Mouse (Mus musculus) heart, adult 2 months (tissue): ENCODE data around the gene 1810062G17Rik. TPM values are rescaled to one million over a fixed set of nuclear protein-coding genes. Genes with fewer than 3 reads are reported as not detected.

ENCODE experiments used
- DNase-seq, 2 experiments: peaks; one replicate each; pipeline ENCODE4 v3.0.0; 2021
- H3K27ac ChIP-seq: fragments of 200-600 bp; 2 replicates; pipeline ENCODE4 v1.8.1; 2022
- H3K27me3 ChIP-seq: fragments of 200-500 bp; 2 replicates; pipeline ENCODE4 v1.6.1; 2012; ENCODE audit warnings: mild to moderate bottlenecking, low read length, inconsistent platforms, mixed read lengths; ENCODE audit not compliant: control insufficient read depth, insufficient read depth
- H3K36me3 ChIP-seq: fragments of 200-500 bp; 2 replicates; pipeline ENCODE4 v1.6.1; 2012; ENCODE audit warnings: low read length, inconsistent platforms; ENCODE audit not compliant: control insufficient read depth, insufficient read depth
- H3K4me1 ChIP-seq: fragments of 200-500 bp; 2 replicates; pipeline ENCODE4 v1.6.1; 2011; ENCODE audit warnings: low read length; ENCODE audit not compliant: control insufficient read depth, insufficient read depth
- H3K4me3 ChIP-seq: fragments of 200-600 bp; 2 replicates; pipeline ENCODE4 v1.8.1; 2022
- H3K79me2 ChIP-seq: fragments of 200-500 bp; replicated peaks from 2 replicates; pipeline ENCODE4 v1.6.1; 2012; ENCODE audit warnings: mild to moderate bottlenecking, inconsistent platforms, low read length, moderate library complexity, mixed read lengths; ENCODE audit not compliant: control insufficient read depth, insufficient read depth
- H3K9ac ChIP-seq: fragments of 200-500 bp; 2 replicates; pipeline ENCODE4 v1.6.1; 2012; ENCODE audit warnings: low read depth, mild to moderate bottlenecking, control low read depth, inconsistent platforms, low read length, mixed read lengths
- CTCF ChIP-seq: fragments of 200-600 bp; IDR thresholded peaks from 2 replicates; pipeline ENCODE4 v1.8.1; 2022; ENCODE audit warnings: antibody characterized with exemption, mild to moderate bottlenecking, moderate library complexity
- EP300 ChIP-seq: fragments of 200-500 bp; IDR thresholded peaks from 2 replicates; pipeline ENCODE4 v1.6.1; 2011; ENCODE audit warnings: low read depth, low read length, control low read depth; ENCODE audit not compliant: insufficient read depth
- POLR2A ChIP-seq: fragments of 200-500 bp; IDR thresholded peaks from 2 replicates; pipeline ENCODE4 v1.6.1; 2011; ENCODE audit warnings: mild to moderate bottlenecking, low read depth, low read length, control low read depth; ENCODE audit not compliant: insufficient read depth
- WGBS: fragments of 180-500 bp; shearing (Covaris S2); methylation state at CpG from one replicate; pipeline ENCODE4 v1.1.7; 2018; 5-methylcytosine and 5-hydroxymethylcytosine counted together
- intact Hi-C: fragments of 180-260 bp; cut with DNase I; formaldehyde crosslinking; loops from one replicate; pipeline ENCODE4 v1.15.1; 2025
- polyA plus RNA-seq: library from polyadenylated mRNA; depleted of rRNA; stranded (reverse); fragments of >200 nt; gene quantifications from 2 replicates; pipeline ENCODE4 v1.2.3, GENCODE M21; 2012
- total RNA-seq, 2 experiments: library from RNA; stranded (reverse); gene quantifications; 2 replicates each; pipeline ENCODE4 v1.2.3; 2021

1810062G17Rik gene
- total and polyA plus RNA-seq, 3 experiments: 0.96 TPM; not detected in 2

DNA sequence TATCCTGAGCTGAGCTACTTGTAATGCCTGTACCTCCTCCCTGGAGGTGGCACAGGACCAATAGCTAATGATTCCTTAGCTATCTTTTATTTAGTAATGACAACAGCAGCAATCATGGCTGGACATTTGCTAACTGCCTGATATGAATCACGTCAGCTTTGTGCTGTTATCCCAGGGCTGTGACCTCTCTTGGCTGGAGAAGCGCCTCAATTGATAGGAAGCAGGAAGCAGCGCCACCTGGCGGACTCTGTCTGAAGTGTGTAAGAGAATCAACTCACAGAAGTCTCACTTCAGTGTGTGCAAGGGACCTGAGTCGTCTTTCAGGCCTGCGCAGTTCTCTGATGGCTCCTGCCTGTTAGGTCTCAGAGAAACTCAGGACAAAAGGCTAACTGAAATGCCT, 19.7 kb downstream of the 1810062G17Rik start:
- Histone ChIP-seq H3K36me3 (no peaks in the 10 kb centered on the region), H3K4me1 (peaks cover 1% of the 10 kb centered on the region; the same call in 1 of the 2 replicates), H3K27me3 (no peaks in the 10 kb centered on the region), H3K4me3 (peak overlapping the region; percentile 42), H3K79me2 (no peaks in the 10 kb centered on the region), H3K27ac (peak overlapping the region; percentile 15; the same call in 1 of the 2 replicates), H3K9ac (peak overlapping the region; percentile 9; the same call in 1 of the 2 replicates)
- TF ChIP-seq POLR2A (no peak), EP300 (peak; percentile 85), CTCF (peak; percentile 100)
- peak; percentile 87 to 92 for DNase-seq
- intact Hi-C loops: loop anchor here (1.0 kb wide), 4 partner anchors 19 to 314 kb away; no protein-coding TSS in a partner anchor
- WGBS: 4% methylated on average over 6 of the region's 6 CpGs

DNA sequence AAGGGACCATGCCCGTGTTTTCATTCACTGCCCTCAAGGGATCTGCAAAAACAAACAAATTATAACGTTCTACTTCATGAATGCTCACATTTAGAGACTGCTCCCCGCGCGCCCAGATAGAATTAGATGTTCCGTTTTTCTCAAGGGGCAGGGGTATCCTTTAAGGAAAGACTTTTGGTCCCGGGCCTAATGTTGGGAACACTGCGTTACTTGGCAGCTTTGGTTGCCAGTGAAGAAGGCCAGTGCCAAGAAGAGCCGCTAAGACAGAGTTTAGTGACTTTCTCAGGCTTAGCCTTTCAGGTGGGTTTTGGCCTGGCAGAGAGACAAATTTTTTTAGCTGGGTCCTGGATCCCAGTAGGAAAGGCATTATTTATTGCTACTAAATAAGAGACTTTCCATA, 20.5 kb downstream of the 1810062G17Rik start:
- TF ChIP-seq CTCF (no peak), POLR2A (no peak), EP300 (no peak)
- Histone ChIP-seq H3K27ac (no peak overlapping the region), H3K36me3 (no peaks in the 10 kb centered on the region), H3K4me3 (no peak overlapping the region), H3K4me1 (peaks cover 1% of the 10 kb centered on the region; the same call in 1 of the 2 replicates), H3K79me2 (no peaks in the 10 kb centered on the region), H3K9ac (no peak overlapping the region), H3K27me3 (no peaks in the 10 kb centered on the region)
- DNase-seq: no peak
- intact Hi-C loops: no loop called here
- 85% methylated on average over 9 of the region's 9 CpGs for WGBS

DNA sequence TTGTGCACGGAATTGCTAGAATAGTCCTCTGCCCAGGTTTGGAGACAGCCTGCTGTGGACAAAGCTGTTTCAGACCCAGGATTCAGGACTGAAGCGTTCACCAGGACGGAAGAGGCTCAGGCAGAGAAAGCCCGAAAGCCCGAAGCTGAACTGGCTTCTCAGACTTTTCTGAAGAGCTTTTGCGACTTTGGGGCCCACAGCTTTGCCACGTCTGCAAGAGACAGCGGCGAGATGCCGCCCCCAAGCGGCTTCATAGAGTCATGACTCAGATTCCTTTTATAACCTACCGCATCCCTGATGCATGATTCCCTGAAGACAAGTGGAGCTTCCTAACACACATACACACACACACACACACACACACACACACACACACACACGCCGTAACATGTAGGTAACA, 21.0 kb downstream of the 1810062G17Rik start:
- WGBS: 17% methylated on average over 14 of the region's 14 CpGs
- Histone ChIP-seq H3K27ac (no peak overlapping the region), H3K79me2 (no peaks in the 10 kb centered on the region), H3K4me1 (peaks cover 1% of the 10 kb centered on the region; the same call in 1 of the 2 replicates), H3K9ac (no peak overlapping the region), H3K27me3 (no peaks in the 10 kb centered on the region), H3K4me3 (no peak overlapping the region), H3K36me3 (no peaks in the 10 kb centered on the region)
- peak; percentile 74 for TF ChIP-seq CTCF
- no peak for TF ChIP-seq POLR2A
- peak; percentile 70; the same call in 1 of the 2 replicates for TF ChIP-seq EP300
- intact Hi-C loops: no loop called here
- peak; percentile 72 to 78 for DNase-seq

DNA sequence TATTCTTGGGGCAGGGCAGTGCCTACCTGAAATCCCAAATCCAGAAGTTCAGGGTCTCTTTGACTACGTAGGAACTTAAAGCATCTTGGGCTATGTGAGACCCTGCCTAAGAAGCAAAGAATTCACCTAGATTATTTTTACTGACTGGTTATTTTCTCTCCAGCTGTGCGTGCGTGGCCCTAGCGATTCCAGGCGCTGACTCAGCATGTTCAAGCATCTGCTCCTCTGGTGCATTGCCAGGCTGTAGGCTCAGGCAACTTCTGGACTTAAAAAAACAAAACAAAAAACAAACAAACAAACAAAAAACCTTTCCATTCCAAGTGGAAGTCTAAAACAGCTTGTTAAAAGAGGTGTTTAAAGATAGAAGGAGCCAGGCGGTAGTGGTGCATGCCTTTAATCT, 22.5 kb downstream of the 1810062G17Rik start:
- Histone ChIP-seq H3K27ac (no peak overlapping the region), H3K36me3 (no peaks in the 10 kb centered on the region), H3K4me3 (no peak overlapping the region), H3K4me1 (peaks cover 1% of the 10 kb centered on the region; the same call in 1 of the 2 replicates), H3K9ac (no peak overlapping the region), H3K27me3 (no peaks in the 10 kb centered on the region), H3K79me2 (no peaks in the 10 kb centered on the region)
- intact Hi-C loops: no loop called here
- TF ChIP-seq POLR2A (no peak), CTCF (no peak), EP300 (no peak)
- 86% methylated on average over 6 of the region's 6 CpGs for WGBS
- no peak for DNase-seq

DNA sequence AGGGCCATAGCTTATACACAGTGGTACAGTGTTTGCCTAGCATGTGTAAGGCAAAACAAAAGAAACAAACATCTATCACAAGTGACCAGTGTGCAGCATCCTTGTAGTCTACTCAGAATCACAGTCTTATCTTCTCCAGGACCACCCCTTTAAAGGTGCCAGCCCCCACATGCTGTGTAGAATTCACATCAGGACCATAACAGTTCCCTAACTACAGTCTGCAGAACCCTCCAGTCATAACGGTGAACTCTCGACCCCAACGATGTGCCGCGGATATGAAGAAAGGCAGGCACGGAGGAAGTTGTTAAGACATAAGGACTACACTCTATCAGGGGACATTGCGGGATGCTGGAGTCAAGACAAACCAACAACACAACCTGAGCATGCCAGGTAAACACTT, 23.7 kb downstream of the 1810062G17Rik start:
- DNase-seq: no peak
- 90% methylated on average over 7 of the region's 7 CpGs for WGBS
- intact Hi-C loops: no loop called here
- no peak for TF ChIP-seq POLR2A
- TF ChIP-seq CTCF: no peak
- no peak for TF ChIP-seq EP300
- Histone ChIP-seq H3K36me3 (no peaks in the 10 kb centered on the region), H3K4me3 (no peak overlapping the region), H3K27ac (no peak overlapping the region), H3K27me3 (no peaks in the 10 kb centered on the region), H3K4me1 (peaks cover 1% of the 10 kb centered on the region; the same call in 1 of the 2 replicates), H3K79me2 (no peaks in the 10 kb centered on the region), H3K9ac (no peak overlapping the region)

DNA sequence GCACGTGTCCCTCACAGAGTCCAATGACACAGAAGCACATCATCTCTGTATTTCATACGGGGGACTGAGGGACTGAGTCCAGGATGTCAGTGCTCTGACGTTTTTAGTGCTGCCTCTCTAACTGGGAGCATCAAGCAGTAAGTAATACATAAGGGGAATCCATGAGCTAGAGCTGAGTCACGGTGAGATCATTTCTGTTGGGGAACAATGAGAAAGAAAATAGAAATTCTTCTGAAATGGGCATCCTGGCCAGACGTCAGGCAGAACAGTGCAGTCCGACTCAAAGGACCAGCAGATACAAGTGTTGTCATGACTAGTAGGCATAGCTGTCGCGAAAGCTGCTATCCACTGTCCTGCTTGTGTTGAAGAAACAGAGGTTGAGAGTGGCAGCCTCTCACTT, 25.2 kb downstream of the 1810062G17Rik start:
- Histone ChIP-seq H3K4me3 (no peak overlapping the region), H3K4me1 (peaks cover 1% of the 10 kb centered on the region; the same call in 1 of the 2 replicates), H3K27ac (no peak overlapping the region), H3K79me2 (no peaks in the 10 kb centered on the region), H3K9ac (no peak overlapping the region), H3K36me3 (no peaks in the 10 kb centered on the region), H3K27me3 (no peaks in the 10 kb centered on the region)
- TF ChIP-seq EP300 (no peak), POLR2A (no peak), CTCF (no peak)
- intact Hi-C loops: no loop called here
- DNase-seq: no peak
- 63% methylated on average over 8 of the region's 8 CpGs for WGBS
